Mouse (Mus musculus): ENCODE measurements around the gene Zdhhc20.
"Not testable (repeated sequence)": the region's sequence is repeated elsewhere in the genome, so short reads cannot be mapped to it uniquely, and the experiment has no call there.

The Zdhhc20 gene

DNA sequence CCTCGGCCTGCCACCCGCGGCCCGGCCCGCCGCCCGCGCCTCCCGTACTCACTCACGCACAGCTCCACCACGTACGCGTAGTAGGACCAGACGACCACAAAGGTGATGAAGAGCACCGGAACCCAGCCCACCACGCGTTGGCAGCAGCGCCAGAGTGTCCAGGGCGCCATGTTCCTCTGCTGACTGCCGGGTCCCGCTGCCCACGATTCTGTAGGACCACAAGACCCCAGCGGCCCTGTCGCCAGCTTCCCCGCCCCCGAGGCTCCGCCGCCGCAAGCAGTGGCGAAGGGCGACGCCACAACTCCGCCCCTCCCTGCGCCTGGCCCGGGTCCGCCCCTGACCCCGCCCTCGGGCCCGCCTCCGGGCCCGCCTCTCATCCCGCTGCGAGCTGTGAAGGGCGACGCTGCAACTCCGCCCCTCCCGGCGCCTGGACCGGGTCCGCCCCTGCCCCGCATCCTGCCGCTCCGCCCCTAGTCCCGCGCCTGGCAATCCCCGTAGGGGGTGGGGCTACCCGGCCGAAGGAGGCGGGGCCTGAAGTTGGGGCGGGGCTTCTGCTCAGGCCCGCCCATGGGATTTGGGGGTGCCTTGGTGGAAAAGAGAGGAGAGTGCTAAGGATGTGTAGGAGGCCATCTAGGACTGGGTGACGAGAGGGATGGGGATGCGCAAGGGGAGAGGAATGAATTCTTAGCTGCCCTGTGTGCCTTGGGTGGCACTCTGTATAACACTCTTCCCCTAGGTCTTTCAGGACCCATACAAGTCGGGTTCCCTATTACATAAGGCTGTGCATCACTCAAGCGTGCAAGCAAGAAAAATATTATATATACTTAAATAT lies at the start of gene Zdhhc20:
TSS of gene Zdhhc20 (minus strand) at position 266 of the 832 bp plus-strand sequence.
- DNase-seq, result peak; percentile 97

DNA sequence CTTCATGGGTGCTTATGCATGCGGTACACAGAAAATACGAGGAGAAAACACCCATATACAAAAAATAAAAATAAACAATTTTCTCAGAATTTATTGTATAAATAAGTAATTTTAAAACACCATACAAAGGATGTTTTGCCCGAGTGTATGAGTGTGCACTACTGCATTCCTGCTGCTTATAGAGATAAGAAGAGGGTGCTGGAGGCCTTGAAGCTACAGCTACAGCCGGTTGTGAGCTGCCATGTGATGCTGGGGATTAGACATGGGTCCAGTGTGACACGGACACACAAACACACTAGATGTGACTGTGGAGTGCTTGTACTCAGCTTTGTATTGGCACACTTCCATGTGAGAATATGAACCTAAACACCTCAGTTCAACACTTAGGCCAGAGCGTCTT lies 47.2 kb upstream of the Zdhhc20 start:
- no peak for DNase-seq

DNA sequence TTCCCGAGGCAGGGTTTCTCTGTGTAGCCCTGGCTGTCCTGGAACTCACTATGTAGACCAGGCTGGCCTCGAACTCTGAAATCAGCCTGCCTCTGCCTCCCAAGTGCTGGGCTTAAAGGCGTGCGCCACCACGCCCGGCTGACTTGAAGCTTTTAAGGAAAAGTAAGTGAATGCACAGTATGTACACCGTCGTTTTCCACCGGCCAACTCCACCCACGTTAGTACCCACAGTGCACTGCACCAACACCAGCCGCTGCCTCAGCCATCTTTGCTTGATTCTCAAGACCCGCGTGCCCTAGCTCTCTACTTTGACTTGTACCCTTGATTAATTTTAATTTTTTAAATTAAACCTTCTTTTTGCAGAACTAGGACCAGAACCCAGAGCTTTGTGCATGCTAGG lies 44.6 kb upstream of the Zdhhc20 start:
- DNase-seq, result no peak

DNA sequence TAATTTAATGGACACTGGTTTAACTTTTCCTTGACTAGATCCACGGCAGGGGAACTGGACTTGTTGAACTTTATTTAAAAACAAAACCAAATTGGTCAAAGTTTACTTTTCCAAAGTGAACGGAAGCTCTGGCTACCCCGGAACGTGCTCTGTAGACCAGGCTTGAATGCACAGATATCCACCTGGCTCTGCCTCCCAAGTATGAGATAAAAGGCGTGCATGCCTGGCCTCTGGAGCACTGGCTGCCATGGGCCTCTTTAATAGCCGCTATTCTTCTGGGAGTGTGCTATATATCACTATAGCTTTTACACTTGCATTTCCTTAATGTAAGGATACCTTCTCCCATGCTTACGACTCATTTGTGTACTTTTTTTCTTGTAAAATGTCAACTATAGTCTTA lies 43.5 kb upstream of the Zdhhc20 start:
- no peak for DNase-seq

DNA sequence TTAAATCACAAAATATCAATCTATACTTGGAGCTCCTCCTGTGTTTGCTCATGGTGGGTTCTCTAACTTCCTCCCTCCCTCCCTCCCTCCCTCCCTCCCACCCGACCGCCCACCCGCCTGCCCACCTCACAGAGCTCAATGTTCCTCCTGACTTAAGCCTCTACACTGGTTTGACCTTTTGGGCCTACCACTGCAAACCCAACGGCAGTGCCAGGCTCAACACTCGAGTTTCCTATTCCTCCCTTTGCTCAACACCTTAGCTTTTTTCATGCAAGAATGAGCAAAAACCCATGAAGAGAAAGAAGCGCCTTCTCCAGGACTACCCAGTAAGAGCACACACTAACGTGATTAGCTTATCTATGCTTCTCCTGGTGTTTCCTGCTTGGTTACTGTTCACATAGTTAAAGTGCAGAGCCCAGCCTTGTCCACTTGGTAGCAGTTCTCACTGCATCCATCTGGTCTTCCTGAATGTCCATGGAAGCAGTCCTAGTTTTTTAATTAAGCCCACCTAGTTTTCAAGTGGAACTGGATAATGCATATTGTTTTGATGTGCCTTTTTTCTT lies 42.9 kb upstream of the Zdhhc20 start:
- DNase-seq, result no peak

DNA sequence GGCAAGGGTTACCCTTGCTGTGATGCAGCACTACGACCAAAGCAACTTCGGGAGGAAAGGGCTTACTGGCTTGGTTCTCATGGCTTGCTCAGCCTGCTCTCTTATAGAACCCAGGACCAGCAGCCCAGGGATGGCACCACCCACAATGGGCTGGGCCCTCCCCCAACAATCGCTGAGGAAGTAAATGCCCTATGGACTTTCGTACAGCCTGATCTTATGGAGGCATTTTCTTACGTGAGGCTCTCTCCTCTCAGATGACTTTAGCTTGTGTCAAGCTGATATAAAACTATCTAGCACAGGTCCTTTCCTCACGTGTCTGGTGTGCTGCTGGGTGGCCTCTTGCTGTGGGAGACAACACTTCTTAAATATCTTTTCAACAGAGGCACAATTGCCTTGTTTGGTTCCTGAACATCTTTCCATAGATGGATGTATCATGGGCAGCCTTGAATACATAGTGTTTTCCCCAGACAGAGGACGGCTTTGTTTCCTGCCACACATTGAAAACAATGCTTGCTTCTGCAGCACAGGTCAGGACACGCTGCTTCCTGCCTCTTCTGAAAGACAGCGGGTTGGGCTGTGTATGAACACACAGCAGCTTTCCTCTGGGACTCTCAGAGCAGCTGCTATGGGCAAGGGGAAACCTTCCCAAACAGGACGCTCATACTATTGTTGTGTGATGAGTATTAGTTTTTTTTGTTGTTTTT lies 31.5 kb upstream of the Zdhhc20 start:
- peak; percentile 91 for DNase-seq

DNA sequence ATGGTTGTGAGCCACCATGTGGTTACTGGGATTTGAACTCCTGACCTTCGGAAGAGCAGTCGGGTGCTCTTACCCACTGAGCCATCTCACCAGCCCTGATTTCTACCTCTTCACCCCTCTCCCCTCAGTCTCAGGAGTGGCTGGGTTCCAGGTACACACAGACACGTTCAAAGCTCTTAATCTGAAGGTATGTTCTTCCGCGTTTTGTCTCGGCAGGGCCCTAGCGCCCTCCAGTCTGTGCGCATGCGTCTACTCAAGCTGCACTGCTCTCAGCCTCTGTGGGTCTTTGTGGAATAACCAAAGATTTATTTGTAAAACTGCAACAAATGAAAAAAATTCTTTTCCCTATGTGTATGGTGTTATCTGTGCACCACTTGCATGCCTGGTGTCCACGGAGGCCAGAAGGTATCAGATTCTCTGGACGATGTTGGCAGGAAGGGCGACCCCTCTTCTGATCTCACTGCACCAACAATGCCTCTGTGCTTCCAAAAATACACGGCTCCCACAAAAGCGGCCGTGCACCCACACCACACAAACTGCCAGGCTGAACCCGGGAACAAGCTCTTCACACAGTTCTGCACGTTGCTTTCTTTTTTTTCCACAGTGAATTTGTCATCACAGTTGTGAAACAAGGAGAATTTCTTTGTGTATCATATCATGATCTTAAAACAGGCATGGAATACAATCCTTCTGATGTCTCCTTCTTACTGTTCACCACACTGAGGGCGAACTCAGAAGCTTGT lies 30.7 kb upstream of the Zdhhc20 start:
- no peak for DNase-seq

DNA sequence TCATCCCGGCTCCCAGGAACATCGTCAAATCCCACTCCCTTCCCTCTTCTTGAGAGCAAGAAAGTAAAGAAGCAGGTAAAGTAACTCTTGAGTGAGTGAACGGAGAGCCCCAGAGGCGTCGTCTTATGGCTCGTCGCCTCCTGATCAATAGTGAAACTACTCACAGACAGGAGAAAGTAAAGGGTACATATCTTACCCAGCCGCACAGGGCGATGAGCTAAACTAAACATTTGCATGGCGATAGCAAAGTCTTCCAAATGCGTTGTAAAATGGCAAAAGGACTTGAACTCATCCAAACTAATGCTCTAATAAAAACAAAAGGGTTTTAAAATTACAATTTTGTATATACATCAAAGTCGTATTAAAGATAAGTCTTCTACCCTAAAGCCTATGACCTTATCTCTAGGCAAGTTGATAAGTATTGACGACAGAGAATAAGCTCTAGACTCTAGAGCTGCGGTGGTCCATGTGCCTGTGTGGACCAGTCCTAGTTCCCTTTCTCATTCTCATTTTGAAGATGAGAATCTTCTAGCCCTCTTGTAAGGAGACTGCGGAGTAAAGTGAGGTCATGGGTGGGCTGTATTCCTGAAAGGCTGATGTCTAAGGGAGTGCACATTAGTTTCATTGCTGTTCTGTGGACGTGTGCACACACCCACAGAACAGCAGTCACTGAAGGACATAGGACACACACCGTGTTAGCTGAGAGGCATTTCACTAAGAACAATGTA lies 29.2 kb upstream of the Zdhhc20 start:
- DNase-seq, result no peak

DNA sequence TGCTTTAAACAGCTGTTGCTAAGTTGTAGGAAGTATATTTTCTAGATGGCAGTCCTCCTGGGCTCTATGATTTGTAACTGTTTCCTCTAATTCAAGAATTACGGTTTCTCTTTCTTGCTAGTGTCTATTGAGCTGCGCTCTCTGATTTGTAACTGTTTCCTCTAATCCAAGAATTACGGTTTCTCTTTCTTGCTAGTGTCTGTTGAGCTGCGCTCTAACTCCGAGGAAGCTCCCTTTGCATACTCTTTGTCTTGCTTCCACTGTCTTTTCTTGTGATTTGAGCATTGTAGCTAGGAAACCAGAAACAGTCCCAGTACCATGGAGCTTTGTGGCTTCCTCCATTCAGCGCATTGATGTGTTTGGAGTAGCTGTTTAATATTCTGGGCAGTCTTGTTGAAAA lies 25.3 kb upstream of the Zdhhc20 start:
- no peak for DNase-seq

DNA sequence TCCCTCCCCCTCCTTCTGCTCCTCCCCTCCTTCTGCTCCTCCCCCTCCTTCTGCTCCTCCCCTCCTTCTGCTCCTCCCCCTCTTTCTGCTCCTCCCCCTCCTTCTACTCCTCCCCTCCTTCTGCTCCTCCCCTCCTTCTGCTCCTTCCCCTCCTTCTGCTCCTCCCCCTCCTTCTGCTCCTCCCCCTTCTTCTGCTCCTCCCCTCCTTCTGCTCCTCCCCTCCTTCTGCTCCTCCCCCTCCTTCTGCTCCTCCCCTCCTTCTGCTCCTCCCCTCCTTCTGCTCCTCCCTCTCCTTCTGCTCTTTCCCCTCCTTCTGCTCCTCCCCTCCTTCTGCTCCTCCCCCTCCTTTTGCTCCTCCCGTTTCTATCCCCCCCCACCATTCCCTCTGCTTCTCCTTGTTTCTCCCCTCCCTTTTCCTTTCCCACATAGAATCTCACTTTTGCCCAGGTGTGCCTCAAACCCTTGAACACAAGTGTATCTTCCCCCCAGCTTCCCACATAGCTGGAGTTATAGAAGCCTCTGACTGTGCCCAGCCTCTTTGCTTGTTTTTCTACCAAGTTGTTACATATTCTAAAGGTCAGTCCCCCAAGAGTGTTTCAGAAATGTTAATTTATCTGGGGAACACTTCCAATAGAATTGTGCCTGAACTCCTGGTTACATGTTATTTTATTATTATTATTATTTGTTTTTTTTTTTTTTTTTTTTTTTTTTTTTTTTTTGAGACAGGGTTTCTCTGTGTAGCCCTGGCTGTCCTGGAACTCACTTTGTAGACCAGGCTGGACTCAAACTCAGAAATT lies 22.3 kb upstream of the Zdhhc20 start:
- DNase-seq, result not testable (repeated sequence)

DNA sequence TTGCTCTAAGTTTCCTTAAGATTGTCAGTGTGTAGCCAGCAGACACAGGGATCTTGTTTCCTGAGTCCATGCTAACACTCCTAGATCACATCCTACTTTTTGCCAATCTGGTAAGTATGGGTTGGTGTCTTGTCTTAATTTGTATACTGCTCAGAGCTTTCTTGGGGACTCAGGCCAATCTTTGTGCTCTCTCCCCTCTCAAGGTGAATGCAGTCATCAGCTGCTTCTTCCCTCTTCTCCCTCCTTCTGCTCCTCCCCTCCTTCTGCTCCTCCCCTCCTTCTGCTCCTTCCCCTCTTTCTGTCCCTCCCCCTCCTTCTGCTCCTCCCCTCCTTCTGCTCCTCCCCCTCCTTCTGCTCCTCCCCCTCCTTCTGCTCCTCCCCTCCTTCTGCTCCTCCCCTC lies 21.7 kb upstream of the Zdhhc20 start:
- not testable (repeated sequence) for DNase-seq

DNA sequence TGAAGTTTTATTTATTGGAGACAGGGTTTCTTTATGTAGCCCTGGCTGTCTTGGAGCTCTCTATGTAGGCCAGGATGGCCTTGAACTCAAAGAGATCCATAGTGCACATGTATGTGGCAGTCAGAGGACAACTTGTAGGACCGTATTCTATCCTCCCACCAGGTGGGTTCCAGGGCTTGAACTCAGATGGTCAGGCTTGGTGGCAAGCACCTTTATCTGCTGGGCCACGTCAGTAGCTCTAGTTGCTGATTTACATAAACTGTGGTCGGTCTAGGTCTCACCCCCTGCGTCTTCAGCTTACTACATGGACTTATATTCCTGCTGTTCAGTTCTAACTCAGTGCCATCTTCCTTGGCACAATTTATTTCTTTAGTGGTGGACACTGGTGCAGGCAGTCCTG lies 21.2 kb upstream of the Zdhhc20 start:
- no peak for DNase-seq

DNA sequence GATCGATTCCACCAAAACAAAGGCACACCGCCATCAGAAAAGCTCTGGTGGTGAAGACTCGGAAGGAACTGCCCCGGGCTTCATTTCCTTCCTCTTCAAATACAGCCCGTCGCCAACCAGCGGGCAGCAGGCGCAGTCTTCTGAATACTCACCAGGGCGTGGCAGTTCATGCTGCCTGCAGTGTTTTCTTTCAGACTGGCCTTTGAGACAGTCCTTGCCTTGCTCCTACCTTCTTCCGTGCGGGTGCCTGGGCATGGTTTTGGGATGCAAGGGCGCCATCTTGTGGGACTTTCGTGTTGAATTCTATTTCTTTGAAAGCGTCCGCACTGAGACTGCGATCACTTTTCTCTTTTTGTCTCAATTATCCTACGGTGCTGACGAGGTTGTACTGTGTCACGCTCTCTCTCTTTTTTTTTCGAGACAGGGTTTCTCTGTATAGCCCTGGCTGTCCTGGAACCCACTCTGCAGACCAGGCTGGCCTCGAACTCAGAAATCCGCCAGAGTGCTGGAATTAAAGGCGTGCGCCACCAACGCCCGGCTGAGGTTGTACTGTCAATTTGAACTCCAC lies 20.5 kb upstream of the Zdhhc20 start:
- DNase-seq, result peak; percentile 91

DNA sequence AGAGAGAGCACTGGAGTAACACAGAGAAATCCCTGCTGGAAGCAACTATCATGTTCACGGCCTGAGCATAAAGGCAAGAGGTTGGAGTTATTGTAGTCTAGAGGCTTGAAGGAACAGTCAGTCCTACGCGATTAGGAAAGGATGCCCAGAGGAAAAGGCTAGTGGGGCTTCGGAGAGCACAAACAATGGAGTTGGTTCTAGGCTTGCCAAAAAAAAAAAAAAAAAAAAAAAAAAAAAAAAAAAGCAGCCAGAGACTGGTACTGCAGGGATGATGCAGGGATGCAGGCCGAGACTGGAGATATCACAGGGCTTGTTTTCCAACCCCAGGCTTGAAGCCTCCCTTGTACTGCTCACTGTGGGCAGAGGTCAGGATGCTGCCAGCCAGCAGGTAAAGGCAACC lies 19.2 kb upstream of the Zdhhc20 start:
- DNase-seq, result no peak

DNA sequence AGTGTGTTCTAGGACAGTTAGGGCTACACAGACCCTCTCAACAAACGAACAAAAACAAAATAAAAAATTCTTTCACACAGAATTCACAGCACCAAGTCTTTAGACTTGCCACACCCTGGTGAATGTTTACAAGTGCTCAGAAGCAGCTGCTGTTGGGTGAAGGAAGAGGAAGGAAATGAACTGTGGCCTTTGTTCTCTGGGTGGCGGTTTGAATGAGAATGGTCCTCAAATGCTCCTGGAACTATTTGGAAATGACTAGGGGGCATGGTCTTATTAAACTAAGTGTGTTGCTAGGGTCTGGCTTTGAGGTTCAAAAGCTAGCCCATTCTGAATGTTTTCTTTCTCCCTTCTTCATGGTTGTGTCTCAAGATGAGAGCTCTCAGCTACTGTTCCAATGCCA lies 18.4 kb upstream of the Zdhhc20 start:
- DNase-seq, result no peak

DNA sequence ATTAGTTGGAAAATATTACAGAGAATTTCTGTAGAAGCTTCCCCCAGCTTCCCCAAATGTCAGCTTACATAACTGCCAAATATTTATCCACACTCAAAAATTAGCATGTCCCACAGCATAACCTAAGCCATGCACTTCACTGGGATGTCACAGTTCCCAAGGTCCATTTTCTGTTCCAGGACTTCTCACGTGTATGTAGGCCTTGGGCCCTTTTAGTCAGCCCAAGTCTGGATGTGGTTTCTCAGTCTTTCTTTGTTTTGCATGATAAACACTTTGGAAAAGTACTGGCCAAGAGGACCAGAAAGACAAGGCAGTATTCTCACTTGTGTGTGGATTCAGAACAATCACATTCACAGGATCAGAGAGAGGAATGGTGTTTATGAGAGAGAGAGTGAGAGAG lies 11.9 kb upstream of the Zdhhc20 start:
- no peak for DNase-seq

DNA sequence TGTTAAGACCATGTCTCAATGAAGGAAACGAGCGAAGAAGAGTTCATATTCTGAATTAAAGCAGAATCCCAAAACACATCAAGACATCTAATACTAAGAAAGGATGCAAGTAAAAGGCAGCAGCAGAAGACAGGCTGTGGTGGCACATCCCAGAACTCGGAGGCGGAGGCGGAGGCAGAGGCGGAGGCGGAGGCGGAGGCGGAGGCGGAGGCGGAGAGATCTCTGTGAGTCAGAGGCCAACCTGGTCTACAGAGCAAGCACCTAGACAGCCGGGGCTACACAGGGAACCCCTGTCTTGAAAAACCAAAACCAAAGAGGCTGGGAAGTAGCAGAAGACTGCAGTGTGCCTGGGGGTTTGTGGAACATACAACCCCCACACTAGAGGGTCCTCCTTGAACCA lies 6.8 kb upstream of the Zdhhc20 start:
- no peak for DNase-seq

DNA sequence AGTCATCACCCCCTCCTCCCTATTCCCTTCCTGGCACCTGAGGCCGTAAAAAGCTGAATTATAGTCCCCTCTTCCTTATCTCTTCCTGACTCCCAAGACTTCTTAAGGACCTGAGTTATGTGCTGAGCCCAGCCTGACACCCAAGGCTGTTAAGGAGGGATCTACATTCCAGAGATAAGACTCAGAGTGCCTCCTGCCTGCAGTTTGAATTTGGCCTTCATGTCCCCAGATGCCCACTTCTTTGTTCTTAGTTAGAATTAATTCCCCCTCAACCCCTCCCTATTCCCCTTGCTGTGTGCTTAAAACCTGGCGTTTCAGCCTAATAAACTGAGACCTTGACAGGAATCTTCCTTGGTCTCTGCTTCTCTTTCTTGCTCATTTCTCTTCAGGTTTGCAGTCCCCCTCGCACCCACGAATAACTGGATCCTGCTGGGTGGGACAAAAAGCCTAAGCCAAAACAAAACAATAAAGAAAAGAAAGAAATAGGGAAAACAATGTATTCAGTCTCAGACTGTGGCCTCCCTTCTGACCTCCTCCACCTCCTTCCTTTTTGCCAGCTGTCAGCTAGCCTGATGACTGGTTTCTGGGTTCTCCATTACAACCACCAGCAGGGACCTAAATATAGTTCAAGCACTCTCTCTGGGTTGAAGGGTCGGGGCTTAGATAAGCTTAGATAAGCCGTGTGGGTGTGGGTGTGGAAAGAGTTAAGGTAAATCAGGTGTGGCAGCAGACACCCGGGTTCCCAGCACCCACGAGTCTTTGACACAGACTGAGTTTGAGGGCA lies 6.2 kb upstream of the Zdhhc20 start:
- not testable (repeated sequence) for DNase-seq

DNA sequence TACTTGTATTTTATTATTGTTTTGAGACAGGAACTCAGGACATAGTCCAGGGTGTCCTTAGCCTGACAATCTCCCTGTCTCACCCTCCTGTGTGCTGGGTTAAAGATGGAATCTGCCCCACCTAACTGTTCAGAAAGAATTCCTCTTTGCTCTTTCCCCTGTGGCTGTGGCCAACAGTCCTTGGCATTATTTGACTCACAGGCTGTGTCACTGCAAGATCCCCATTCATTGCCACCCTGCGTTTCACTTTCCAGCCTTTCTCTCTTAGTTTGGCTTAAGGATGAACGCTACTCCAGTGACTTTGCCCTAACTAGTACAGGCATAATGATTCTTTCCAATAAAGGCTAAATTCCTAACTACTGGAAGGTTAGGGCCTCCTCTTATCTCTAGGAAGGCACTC lies 4.3 kb upstream of the Zdhhc20 start:
- DNase-seq, result no peak

DNA sequence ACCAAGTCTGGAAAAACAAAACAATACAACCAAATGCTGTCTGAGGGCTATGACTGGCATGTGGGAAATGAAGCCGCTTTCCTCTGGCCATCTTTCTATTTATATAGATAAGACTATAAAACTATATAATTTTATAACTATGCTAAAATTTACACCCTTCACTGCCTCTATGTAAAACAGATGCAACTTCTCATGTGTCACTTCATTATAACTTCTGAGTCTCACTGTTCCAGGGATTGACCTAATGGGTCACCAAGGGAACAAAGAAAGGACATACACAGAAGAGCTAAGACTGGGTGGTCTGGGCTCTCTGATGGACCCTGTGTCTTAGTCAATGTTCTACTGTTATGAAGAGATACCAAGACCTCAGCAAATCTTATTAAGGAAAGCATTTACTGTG lies 2.9 kb upstream of the Zdhhc20 start:
- DNase-seq, result no peak

Data from retina, postnatal 1 day (tissue).